Mouse (Mus musculus) C2C12 (cell line): ENCODE results near the gene E030018B13Rik. TPM values are rescaled to one million over a fixed set of nuclear protein-coding genes. Genes with fewer than 3 reads are reported as not detected.

Experiments used
- H3K27me3 ChIP-seq: one replicate; pipeline ENCODE4 v1.6.1; 2011; ENCODE audit not compliant: control insufficient read depth, insufficient read depth, insufficient read length
- H3K36me3 ChIP-seq: one replicate; pipeline ENCODE4 v1.6.1; 2011; ENCODE audit not compliant: control insufficient read depth, insufficient read depth
- H3K4me3 ChIP-seq: one replicate; pipeline ENCODE4 v1.5.1; 2011; ENCODE audit warnings: mild to moderate bottlenecking, control low read depth; ENCODE audit not compliant: poor library complexity, insufficient read depth, severe bottlenecking
- H3K79me2 ChIP-seq: one replicate; pipeline ENCODE4 v1.6.1; 2011; ENCODE audit not compliant: control insufficient read depth, insufficient read depth
- H3K79me3 ChIP-seq: one replicate; pipeline ENCODE4 v1.6.1; 2011; ENCODE audit warnings: low read depth, control low read depth
- H3ac ChIP-seq: one replicate; pipeline ENCODE3; 2011; ENCODE audit warnings: low read depth; ENCODE audit not compliant: control insufficient read depth, insufficient read length
- CEBPB ChIP-seq: IDR thresholded peaks from one replicate; pipeline ENCODE4 v1.6.1; 2011; ENCODE audit warnings: low read depth, mild to moderate bottlenecking, control low read depth, moderate library complexity
- CTCF ChIP-seq: IDR thresholded peaks from one replicate; pipeline ENCODE4 v1.5.1; 2011; ENCODE audit not compliant: control insufficient read depth, insufficient read depth, insufficient read length
- FOSL1 ChIP-seq: IDR thresholded peaks from one replicate; pipeline ENCODE4 v1.8.0; 2011; ENCODE audit warnings: mild to moderate bottlenecking, low read length; ENCODE audit not compliant: poor library complexity, insufficient read depth, severe bottlenecking
- MAX ChIP-seq: IDR thresholded peaks from one replicate; pipeline ENCODE4 v1.6.1; 2011; ENCODE audit warnings: mild to moderate bottlenecking, control low read depth
- MYOD1 ChIP-seq: IDR thresholded peaks from one replicate; pipeline ENCODE4 v1.6.1; 2011; ENCODE audit warnings: low read depth; ENCODE audit not compliant: control insufficient read depth, insufficient read length
- MYOG ChIP-seq: IDR thresholded peaks from one replicate; pipeline ENCODE4 v1.6.1; 2011; ENCODE audit not compliant: control insufficient read depth, insufficient read length; ENCODE audit errors: extremely low read depth
- USF1 ChIP-seq: IDR thresholded peaks from one replicate; pipeline ENCODE4 v1.6.1; 2011; ENCODE audit warnings: low read depth, mild to moderate bottlenecking, control low read depth, moderate library complexity
- polyA plus RNA-seq: library from polyadenylated mRNA; unstranded; fragments of >200 nt; fragmentation: generic; extraction: Trizol; gene quantifications from one replicate; pipeline ENCODE4 v1.2.1, GENCODE M21; 2012; ENCODE audit warnings: missing spikeins

E030018B13Rik gene
- polyA plus RNA-seq, 1 experiment: 0.06 TPM

DNA sequence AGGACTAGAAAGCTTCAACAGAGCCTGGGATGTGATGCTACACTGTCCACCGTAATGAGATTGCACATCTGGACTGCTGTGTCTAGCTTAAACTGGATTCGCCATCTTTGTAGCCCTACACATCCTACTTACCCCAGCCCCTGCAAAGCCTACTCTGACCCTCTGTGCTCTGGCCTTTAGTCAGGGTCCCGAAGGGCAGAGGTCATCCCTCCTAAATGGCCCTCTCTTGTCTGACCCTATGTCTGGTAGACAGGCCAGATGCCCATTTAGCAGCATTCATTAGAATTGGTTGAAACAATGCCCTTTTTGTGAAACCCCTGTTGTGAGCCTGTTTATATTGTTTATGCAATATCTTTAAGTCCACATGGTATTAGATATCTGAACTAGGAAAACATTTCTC is 53.3 kb downstream of the E030018B13Rik start:
- Histone ChIP-seq H3K36me3 (no peaks in the 10 kb centered on the region), H3K27me3 (no peaks in the 10 kb centered on the region), H3K79me2 (no peaks in the 10 kb centered on the region), H3K4me3 (no peak overlapping the region), H3K79me3 (no peaks in the 10 kb centered on the region), H3ac (no peak overlapping the region)
- TF ChIP-seq CEBPB (no peak), FOSL1 (no peak), MYOD1 (no peak), CTCF (no peak), MAX (no peak), USF1 (no peak), MYOG (no peak)

Other genes starting within 250 kb of the E030018B13Rik start
- 20.1 TPM for gene Klf13, start 22.1 kb downstream of the E030018B13Rik start, polyA plus RNA-seq
- 0.02 TPM for gene Trpm1, start 237.0 kb downstream of the E030018B13Rik start, polyA plus RNA-seq